Mouse (Mus musculus): ENCODE measurements at regions not wholly inside any gene's neighbourhood (a gene's known extent, or its start where the extent isn't known, plus 50 kb on each side); places are given as distances from the start of the nearest gene placed in this dataset.

- no peak for DNase-seq (ENCODE audit: inconsistent age in 2 of 2, low spot score in 1 of 2)
Measured at GRCm38 (mm10) chr8:127662776-127663499, 599.2 kb downstream of the Pard3 start.

GRCm38 (mm10) chr8:127666606-127667005, 602.9 kb downstream of the Pard3 start:
- peak in 1 of 2 experiments; percentile 30 for DNase-seq (ENCODE audit: inconsistent age in 2 of 2, low spot score in 1 of 2)

- DNase-seq (ENCODE audit: inconsistent age in 2 of 2, low spot score in 1 of 2) = no peak
Measured at GRCm38 (mm10) chr8:127668991-127669390, 605.3 kb downstream of the Pard3 start.

- DNase-seq (ENCODE audit: inconsistent age in 2 of 2, low spot score in 1 of 2) = no peak
Measured at GRCm38 (mm10) chr8:127674063-127674462, 610.4 kb downstream of the Pard3 start.

GRCm38 (mm10) chr8:127675377-127675776, 611.7 kb downstream of the Pard3 start:
- no peak for DNase-seq (ENCODE audit: inconsistent age in 2 of 2, low spot score in 1 of 2)

GRCm38 (mm10) chr8:127680205-127680604, 616.5 kb downstream of the Pard3 start:
- no peak for DNase-seq (ENCODE audit: inconsistent age in 2 of 2, low spot score in 1 of 2)

GRCm38 (mm10) chr8:127684213-127684612, 620.5 kb downstream of the Pard3 start:
- no peak for DNase-seq (ENCODE audit: inconsistent age in 2 of 2, low spot score in 1 of 2)

GRCm38 (mm10) chr8:127690792-127691191, 627.1 kb downstream of the Pard3 start:
- no peak for DNase-seq (ENCODE audit: inconsistent age in 2 of 2, low spot score in 1 of 2)

- peak in 1 of 2 experiments; percentile 62 for DNase-seq (ENCODE audit: inconsistent age in 2 of 2, low spot score in 1 of 2)
Measured at GRCm38 (mm10) chr8:127698404-127698803, 634.7 kb downstream of the Pard3 start.

GRCm38 (mm10) chr8:127704406-127704805, 640.7 kb downstream of the Pard3 start:
- DNase-seq (ENCODE audit: inconsistent age in 2 of 2, low spot score in 1 of 2) = no peak

GRCm38 (mm10) chr8:127706051-127706835, 642.5 kb downstream of the Pard3 start:
- DNase-seq (ENCODE audit: inconsistent age in 2 of 2, low spot score in 1 of 2) = no peak

GRCm38 (mm10) chr8:127709439-127709838, 645.7 kb downstream of the Pard3 start:
- no peak for DNase-seq (ENCODE audit: inconsistent age in 2 of 2, low spot score in 1 of 2)

- peak in 1 of 2 experiments; percentile 11 for DNase-seq (ENCODE audit: inconsistent age in 2 of 2, low spot score in 1 of 2)
Measured at GRCm38 (mm10) chr8:127715097-127715496, 643.3 kb upstream of the Nrp1 start.

GRCm38 (mm10) chr8:127717969-127718368, 640.4 kb upstream of the Nrp1 start:
- no peak for DNase-seq (ENCODE audit: inconsistent age in 2 of 2, low spot score in 1 of 2)

- peak; percentile 26 to 64 for DNase-seq (ENCODE audit: inconsistent age in 2 of 2, low spot score in 1 of 2)
Measured at GRCm38 (mm10) chr8:127719881-127720280, 638.5 kb upstream of the Nrp1 start.

GRCm38 (mm10) chr8:127720593-127721290, 637.7 kb upstream of the Nrp1 start:
- DNase-seq (ENCODE audit: inconsistent age in 2 of 2, low spot score in 1 of 2) = no peak

GRCm38 (mm10) chr8:127721624-127722023, 636.8 kb upstream of the Nrp1 start:
- DNase-seq (ENCODE audit: inconsistent age in 2 of 2, low spot score in 1 of 2) = no peak

GRCm38 (mm10) chr8:127734059-127734458, 624.3 kb upstream of the Nrp1 start:
- no peak for DNase-seq (ENCODE audit: inconsistent age in 2 of 2, low spot score in 1 of 2)

GRCm38 (mm10) chr8:127742236-127742635, 616.2 kb upstream of the Nrp1 start:
- no peak for DNase-seq (ENCODE audit: inconsistent age in 2 of 2, low spot score in 1 of 2)

GRCm38 (mm10) chr8:127745221-127745620, 613.2 kb upstream of the Nrp1 start:
- DNase-seq (ENCODE audit: inconsistent age in 2 of 2, low spot score in 1 of 2) = peak; percentile 24 to 87

GRCm38 (mm10) chr8:127746456-127746855, 611.9 kb upstream of the Nrp1 start:
- no peak for DNase-seq (ENCODE audit: inconsistent age in 2 of 2, low spot score in 1 of 2)

GRCm38 (mm10) chr8:127752871-127753270, 605.5 kb upstream of the Nrp1 start:
- no peak for DNase-seq (ENCODE audit: inconsistent age in 2 of 2, low spot score in 1 of 2)

All from adrenal gland, adult (tissue).